Mouse (Mus musculus): ENCODE data around the gene Mag. TPM values are rescaled to one million over a fixed set of nuclear protein-coding genes. Genes with fewer than 3 reads are reported as not detected.

The Mag gene
- total RNA-seq, 1 experiment from 2014 or later = 0.70 TPM

DNA sequence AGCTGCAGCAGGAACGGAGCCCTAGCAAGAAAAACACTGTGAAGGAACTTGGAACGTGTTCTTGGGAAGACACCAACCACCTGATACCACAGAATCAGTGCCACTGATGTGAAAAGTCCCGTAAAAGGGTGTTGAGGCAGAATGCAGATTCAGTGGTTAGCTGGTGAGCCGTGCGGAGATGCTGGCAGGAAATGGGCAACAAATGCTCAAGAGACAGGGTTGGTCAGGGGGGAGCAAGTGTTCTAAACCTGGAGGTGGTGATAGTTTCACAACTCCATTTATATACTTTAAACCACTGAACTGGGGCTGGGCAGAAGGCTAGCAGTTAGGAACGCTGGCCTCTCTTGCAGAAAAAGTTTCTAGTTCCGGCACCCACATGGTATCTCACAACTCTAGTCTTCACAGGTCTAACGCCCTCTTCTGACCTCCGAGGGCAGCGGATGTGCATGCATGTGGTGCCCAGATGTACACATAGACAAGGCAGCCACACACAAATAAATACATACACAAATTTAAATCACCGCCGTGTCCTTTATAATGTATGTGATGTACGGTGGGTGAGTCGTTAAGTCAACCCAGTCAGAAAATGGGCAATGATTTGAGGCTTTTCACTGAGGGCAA lies 27.0 kb downstream of the Mag start:
- ATAC-seq (ENCODE audit: extremely low read depth, insufficient number of reproducible peaks, low FRiP score, poor library complexity, severe bottlenecking) = peak; percentile 85

DNA sequence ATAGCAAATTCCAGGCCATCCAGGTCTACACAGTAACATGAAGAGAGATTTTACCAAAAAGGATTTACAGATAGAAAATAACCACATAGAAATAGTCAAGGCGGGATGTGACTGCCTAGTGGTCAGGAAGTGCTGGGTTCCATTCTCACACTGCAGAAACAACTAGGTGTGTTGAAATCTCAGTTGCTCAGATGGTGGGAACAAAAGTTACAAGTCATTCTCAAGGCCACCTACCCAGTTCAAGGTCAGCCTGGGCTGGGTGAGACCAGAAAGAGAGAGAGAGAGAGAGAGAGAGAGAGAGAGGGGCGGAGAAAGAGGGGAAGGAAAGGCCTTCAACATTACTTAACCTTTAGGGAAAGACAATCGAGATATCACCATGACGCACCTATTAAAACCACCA lies 27.8 kb downstream of the Mag start:
- no peak for ATAC-seq (ENCODE audit: extremely low read depth, insufficient number of reproducible peaks, low FRiP score, poor library complexity, severe bottlenecking)

DNA sequence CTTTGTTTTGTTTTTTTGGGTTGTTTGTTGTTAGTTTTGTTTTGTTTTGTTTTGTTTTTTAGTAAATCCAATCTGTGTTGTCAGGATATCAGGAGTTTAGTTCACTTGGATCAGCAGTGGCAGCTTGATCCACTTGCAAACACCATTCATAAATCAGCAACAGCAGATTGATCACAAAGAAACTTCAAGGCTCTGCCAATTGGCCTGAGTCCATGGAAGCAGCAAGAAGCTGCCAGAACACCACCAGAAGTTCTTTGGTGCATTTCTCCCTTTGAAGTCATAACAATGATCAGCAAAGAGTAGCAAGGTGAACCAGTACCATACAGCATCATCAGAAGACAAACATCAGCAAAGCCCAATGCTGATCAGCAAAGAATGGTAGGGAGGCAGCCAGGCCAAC lies 30.6 kb downstream of the Mag start:
- no peak for ATAC-seq (ENCODE audit: extremely low read depth, insufficient number of reproducible peaks, low FRiP score, poor library complexity, severe bottlenecking)

DNA sequence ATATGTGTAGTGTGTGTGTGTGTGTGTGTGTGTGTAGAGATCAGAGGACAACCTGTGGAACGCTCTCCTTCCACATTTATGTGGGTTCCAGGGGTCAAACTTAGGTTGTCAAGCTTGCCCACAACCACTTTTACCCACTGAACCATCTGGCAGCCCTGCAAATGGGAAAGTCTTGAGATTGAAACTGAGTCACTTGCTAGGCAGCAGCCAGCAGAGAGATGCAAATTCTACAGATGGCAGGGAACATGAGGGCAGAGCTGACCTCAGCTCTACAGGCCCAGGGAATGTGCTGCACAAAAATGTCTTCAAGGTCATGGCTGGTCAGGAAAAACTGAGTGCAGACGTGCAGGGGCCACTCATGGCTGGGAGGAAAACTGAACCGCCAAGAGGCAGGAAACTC lies 33.3 kb downstream of the Mag start:
- no peak for ATAC-seq (ENCODE audit: extremely low read depth, insufficient number of reproducible peaks, low FRiP score, poor library complexity, severe bottlenecking)

DNA sequence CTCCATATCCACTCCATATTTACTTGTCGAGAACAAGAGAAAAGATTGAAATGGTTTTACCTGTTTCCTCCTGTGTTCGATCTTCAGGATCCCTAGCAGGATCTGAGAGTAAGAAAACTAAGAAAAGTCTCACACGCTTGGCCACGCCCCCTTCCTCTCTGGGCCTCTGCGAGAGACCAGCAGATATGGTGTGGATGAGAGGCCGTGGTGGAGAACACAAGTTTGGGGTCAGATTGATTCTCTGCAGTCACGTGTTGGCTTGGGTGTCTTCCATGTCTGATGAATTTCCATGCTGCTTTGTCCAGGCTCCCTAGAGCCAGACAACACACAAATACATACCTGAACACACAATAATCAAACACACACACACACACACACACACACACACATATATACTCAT lies 34.5 kb downstream of the Mag start, which contains the start of gene Cd22:
Cd22 (minus strand) TSS at position 167 of the 400 bp plus-strand sequence.
- ATAC-seq (ENCODE audit: extremely low read depth, insufficient number of reproducible peaks, low FRiP score, poor library complexity, severe bottlenecking) = no peak

DNA sequence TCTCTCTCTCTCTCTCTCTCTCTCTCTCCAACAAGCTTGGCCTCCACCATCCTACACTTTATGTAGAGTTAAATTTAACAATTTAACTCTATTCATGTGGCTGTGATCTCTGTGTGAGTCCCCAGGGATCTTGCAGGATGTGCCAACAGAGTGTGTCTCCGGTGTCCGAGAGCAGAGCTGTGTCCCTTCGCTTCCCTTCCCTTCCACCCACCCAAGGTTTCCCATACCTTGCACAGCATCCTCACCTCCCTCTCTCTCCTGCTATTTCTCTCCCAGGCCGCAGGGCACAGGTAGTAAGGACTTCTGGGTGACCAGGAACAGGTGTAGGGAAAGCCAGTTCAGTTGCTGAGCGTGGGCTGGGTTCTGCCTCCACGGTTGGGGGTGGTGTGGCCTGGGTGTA lies 35.7 kb downstream of the Mag start:
- peak; percentile 76 for ATAC-seq (ENCODE audit: extremely low read depth, insufficient number of reproducible peaks, low FRiP score, poor library complexity, severe bottlenecking)

DNA sequence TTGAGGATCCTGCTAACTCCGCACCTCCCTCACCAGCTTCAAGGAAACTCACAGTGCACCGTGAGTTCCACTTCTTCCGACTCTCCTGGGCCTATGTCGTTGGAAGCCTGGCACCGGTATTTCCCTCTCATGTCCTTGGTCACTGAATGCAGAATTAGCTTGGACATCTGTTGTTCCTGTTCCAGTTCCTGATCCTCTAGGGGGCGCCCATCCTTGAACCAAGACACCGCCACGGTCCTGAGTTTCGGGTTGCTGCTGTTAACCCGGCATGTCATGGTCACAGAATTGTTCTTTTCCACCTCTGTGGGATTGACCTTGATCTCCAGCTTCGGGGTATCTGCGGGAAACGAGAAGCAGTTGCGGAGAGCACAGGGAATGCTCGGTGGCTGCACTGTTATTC lies 41.6 kb downstream of the Mag start:
- ATAC-seq (ENCODE audit: extremely low read depth, insufficient number of reproducible peaks, low FRiP score, poor library complexity, severe bottlenecking) = peak; percentile 67

DNA sequence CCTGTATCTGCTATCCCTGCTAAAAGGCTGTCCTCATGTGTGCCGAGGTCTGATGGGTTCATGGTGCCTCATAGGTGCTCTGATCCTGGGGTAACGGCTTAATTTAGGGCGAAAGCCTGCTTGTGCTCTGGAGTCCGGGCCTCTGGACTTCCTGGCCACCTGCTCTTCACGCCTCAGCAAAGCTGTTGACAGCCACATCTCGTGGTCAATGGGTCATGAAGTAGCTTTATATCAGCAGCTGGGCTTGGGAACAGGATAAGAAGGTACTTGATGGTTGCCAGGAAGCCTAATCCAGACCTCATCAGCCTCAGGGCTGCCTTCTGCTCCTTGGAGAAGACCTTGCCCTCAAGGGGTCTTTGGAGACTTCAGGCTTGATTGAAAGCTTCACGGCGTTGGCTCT lies 51.3 kb downstream of the Mag start:
- ATAC-seq (ENCODE audit: extremely low read depth, insufficient number of reproducible peaks, low FRiP score, poor library complexity, severe bottlenecking) = no peak

DNA sequence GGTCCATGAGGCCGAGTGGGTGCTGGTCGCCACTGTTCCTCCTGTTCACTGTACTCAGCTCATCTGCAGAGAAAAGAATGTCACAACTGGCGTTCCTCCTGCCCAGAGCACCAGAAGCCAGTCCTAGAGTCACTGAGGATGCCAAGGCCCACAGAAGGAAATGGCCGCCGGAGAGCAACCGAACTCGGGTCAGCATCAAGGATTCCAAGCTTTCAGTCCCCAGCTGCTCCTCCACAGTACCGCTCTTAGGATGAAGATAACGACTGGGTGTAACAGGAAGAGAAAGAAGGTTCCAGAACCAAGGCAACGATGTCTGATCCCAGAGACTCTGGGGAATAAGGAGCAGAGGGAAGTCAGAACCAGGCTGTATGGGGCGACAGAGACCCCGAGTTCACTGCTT lies 53.2 kb downstream of the Mag start, which contains the start of gene Ffar1:
Ffar1 (minus strand) TSS at position 101 of the 400 bp plus-strand sequence.
- ATAC-seq (ENCODE audit: extremely low read depth, insufficient number of reproducible peaks, low FRiP score, poor library complexity, severe bottlenecking) = no peak

DNA sequence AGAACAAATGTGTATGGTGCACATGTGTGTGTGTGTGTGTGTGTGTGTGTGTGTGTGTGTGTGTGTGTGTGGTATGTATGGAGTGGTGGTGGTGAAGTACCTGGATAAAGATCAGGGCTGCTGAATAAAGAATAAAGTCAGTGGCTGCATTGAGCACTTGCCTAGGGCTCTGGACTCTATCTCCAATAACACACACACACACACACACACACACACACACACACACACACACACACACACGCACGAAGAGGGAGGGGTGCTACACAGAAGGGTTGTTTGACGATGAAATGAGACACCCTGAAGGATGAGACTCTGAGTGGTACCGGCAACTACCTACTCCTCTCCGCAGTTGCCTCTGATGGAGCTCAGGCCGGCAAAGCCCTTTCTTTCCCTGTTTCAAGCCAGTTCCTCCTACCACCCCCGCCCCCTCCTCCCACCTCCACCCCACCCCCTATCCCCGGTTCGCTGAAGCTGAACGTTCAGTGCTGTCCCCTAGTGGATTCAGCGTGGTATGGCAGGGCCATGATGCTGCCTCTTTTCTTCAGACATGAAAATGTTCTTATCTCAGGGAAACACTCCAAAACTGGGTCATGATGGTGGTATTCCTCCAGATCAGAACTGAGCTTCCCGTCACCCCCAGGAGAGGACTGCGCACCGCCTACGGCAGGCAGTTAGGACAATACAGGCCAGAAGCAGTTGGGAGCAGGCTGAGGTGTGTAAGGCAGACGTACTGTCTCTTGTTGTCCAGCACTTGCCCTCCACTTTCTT lies 54.9 kb downstream of the Mag start:
- peak; percentile 59 for ATAC-seq (ENCODE audit: extremely low read depth, insufficient number of reproducible peaks, low FRiP score, poor library complexity, severe bottlenecking)

DNA sequence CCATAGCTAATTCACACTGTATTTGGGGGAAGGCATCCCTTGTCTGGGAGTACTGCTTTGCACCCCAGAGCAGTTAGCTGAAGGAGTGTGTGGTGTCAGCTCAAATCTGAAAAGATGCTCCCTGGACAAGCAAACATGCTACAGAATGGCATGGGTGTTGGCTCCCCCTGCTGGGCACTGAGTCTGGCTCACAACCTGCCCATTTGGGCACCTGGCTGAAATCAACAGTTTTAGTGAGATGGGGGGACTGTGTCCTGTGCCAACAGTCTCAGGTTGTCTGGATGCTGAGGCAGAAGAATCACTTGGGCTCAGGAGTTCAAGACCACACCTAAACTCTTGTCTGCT lies 55.4 kb downstream of the Mag start:
- peak; percentile 65 for ATAC-seq (ENCODE audit: extremely low read depth, insufficient number of reproducible peaks, low FRiP score, poor library complexity, severe bottlenecking)

DNA sequence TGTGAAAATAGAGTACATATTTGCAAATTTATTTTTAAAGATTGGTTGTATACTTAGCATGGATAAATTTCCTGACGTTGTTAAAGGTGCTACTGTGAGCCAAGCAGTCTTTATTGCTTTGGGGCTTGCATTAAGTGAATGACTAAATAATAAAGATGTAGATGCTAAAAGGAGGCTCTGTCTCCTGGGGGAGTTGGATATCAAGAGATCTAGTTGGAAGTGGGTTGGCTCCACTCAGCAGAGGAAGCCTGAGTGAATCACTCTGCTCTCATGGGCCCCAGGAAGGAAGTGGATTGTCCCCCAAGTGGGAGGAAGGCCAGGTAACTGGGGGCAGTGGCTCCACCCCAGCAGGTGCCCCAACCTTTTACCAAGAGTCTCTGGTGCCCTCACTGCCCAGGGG lies 56.9 kb downstream of the Mag start:
- no peak for ATAC-seq (ENCODE audit: extremely low read depth, insufficient number of reproducible peaks, low FRiP score, poor library complexity, severe bottlenecking)

DNA sequence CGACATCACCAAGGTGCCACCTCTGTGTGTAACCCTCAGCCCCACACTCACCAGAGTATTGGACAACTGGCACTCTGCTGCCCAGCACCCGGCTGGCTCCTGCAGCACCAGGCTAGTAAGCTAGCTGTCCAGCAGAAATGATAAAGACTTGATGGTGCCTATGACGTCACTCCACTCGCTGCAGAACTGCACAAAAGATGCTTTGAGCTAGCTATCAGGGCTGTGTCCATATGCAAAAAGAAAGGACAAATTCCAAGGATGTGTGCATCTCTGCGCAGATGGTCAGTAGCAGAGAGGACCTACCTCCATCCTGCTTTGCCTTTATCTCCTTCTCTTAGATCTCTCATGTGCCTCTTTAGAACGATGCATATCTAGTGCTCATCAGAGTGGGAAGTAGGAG lies 58.6 kb downstream of the Mag start, which contains the start of gene Ffar3:
Ffar3 (minus strand) TSS at position 101 of the 400 bp plus-strand sequence.
- no peak for ATAC-seq (ENCODE audit: extremely low read depth, insufficient number of reproducible peaks, low FRiP score, poor library complexity, severe bottlenecking)

DNA sequence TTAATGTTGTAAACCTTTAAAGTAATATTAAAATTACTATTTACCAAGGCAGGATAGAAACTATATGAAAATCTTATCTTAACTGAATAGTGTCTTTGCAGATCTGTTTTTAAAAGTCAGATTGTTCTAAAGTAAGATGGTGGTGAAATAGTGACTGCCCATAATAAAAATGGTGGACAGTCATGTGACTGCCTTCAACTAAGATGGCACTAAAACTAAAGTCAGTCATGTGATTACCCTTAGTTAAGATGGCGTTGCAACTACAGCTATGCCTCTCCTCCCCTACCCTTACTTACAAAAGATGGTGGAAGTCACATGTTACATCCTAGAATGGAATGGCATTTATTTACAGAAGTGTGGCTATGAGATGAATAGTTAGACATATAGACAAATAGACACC lies 63.3 kb downstream of the Mag start:
- no peak for ATAC-seq (ENCODE audit: extremely low read depth, insufficient number of reproducible peaks, low FRiP score, poor library complexity, severe bottlenecking)

Other genes starting within 250 kb of the Mag start
- gene Haus5, start 249.9 kb downstream of the Mag start, total RNA-seq (2017) = 22.8 and 29.9 TPM in 2 replicates
- not detected in 2 replicates for gene Pmis2, start 243.3 kb downstream of the Mag start, total RNA-seq (2017)
- gene 2200002J24Rik, start 215.9 kb downstream of the Mag start, total RNA-seq (2017) = not detected in 2 replicates
- 0.58 TPM in 1 of 2 replicates, not detected in the other for gene Atp4a, start 202.7 kb downstream of the Mag start, total RNA-seq (2017)
- gene Tmem147, start 185.3 kb downstream of the Mag start, total RNA-seq (2017) = 8.3 and 15.1 TPM in 2 replicates
- not detected in 2 replicates for gene Gapdhs, start 171.2 kb downstream of the Mag start, total RNA-seq (2017)
- gene Sbsn, start 163.4 kb downstream of the Mag start, total RNA-seq (2017) = 2.0 and 5.8 TPM in 2 replicates
- gene Dmkn, start 151.1 kb downstream of the Mag start, total RNA-seq (2017) = not detected in 2 replicates
- gene Krtdap, start 127.0 kb downstream of the Mag start, total RNA-seq (2017) = not detected in 2 replicates
- gene Ffar2, start 91.1 kb downstream of the Mag start, total RNA-seq (2017) = 0.35 and 0.37 TPM in 2 replicates
- 0.70 and 0.98 TPM in 2 replicates for gene Ffar3, start 58.7 kb downstream of the Mag start, total RNA-seq (2017)
- 25.6 and 25.8 TPM in 2 replicates for gene Ffar1, start 53.3 kb downstream of the Mag start, total RNA-seq (2017)
- gene Cd22, start 34.5 kb downstream of the Mag start, total RNA-seq (2017) = 493 and 656 TPM in 2 replicates
- not detected in 2 replicates for gene Hamp2, start 9.8 kb upstream of the Mag start, total RNA-seq (2017)
- gene Hamp, start 29.2 kb upstream of the Mag start, total RNA-seq (2017) = not detected in 2 replicates
- 178 and 186 TPM in 2 replicates for gene Usf2, start 41.9 kb upstream of the Mag start, total RNA-seq (2017)
- 1.4 and 1.5 TPM in 2 replicates for gene Lsr, start 58.6 kb upstream of the Mag start, total RNA-seq (2017)
- gene Fam187b, start 58.9 kb upstream of the Mag start, total RNA-seq (2017) = 0.86 and 1.4 TPM in 2 replicates
- gene Fxyd5, start 127.6 kb upstream of the Mag start, total RNA-seq (2017) = 1,836 and 1,901 TPM in 2 replicates
- gene Fxyd7, start 136.6 kb upstream of the Mag start, total RNA-seq (2017) = 0.86 and 2.0 TPM in 2 replicates
- gene Fxyd1, start 142.3 kb upstream of the Mag start, total RNA-seq (2017) = not detected in 2 replicates
- gene Lgi4, start 144.5 kb upstream of the Mag start, total RNA-seq (2017) = 0.12 and 1.1 TPM in 2 replicates
- not detected in 2 replicates for gene Fxyd3, start 161.8 kb upstream of the Mag start, total RNA-seq (2017)
- gene Hpn, start 200.4 kb upstream of the Mag start, total RNA-seq (2017) = 1.2 TPM in 1 of 2 replicates, not detected in the other
- 2.0 TPM in 1 of 2 replicates, not detected in the other for gene Scn1b, start 212.1 kb upstream of the Mag start, total RNA-seq (2017)
- gene Gramd1a, start 241.0 kb upstream of the Mag start, total RNA-seq (2017) = 187 and 202 TPM in 2 replicates